Mouse (Mus musculus): ENCODE data around the gene Strip2. TPM values are rescaled to one million over a fixed set of nuclear protein-coding genes. Genes with fewer than 3 reads are reported as not detected.

Gene Strip2
- polyA plus RNA-seq, 1 experiment = 1.7 TPM

GRCm38 (mm10) chr6:29910631-29911030 lies 6.2 kb upstream of the Strip2 start:
- peaks cover 3% of the 10 kb centered on the region; the same call in 1 of the 2 replicates for H3K4me1 ChIP-seq (ENCODE audit: control insufficient read depth, insufficient read depth, insufficient read length, low read length)
- H3K4me3 ChIP-seq (ENCODE audit: insufficient read depth, low read depth, low read length) = no peak overlapping the region
- no peak overlapping the region for H3K27ac ChIP-seq (replicated peaks; ENCODE audit: low read depth, low read length)

GRCm38 (mm10) chr6:29913673-29914072 lies 3.1 kb upstream of the Strip2 start:
- Histone ChIP-seq H3K27ac (replicated peaks; ENCODE audit: low read depth, low read length) (no peak overlapping the region), H3K4me1 (ENCODE audit: control insufficient read depth, insufficient read depth, insufficient read length, low read length) (peaks cover 3% of the 10 kb centered on the region), H3K4me3 (ENCODE audit: insufficient read depth, low read depth, low read length) (no peak overlapping the region)

- Histone ChIP-seq H3K4me3 (ENCODE audit: insufficient read depth, low read depth, low read length) (no peak overlapping the region), H3K4me1 (ENCODE audit: control insufficient read depth, insufficient read depth, insufficient read length, low read length) (peaks cover 3% of the 10 kb centered on the region), H3K27ac (replicated peaks; ENCODE audit: low read depth, low read length) (no peak overlapping the region)
Measured at GRCm38 (mm10) chr6:29914136-29914535, 2.7 kb upstream of the Strip2 start.

- Histone ChIP-seq H3K27ac (replicated peaks; ENCODE audit: low read depth, low read length) (no peak overlapping the region), H3K4me1 (ENCODE audit: control insufficient read depth, insufficient read depth, insufficient read length, low read length) (peaks cover 3% of the 10 kb centered on the region), H3K4me3 (ENCODE audit: insufficient read depth, low read depth, low read length) (no peak overlapping the region)
Measured at GRCm38 (mm10) chr6:29915836-29916235, 976 bp upstream of the Strip2 start.

- Histone ChIP-seq H3K4me3 (ENCODE audit: insufficient read depth, low read depth, low read length) (peak overlapping the region; percentile 75), H3K4me1 (ENCODE audit: control insufficient read depth, insufficient read depth, insufficient read length, low read length) (peaks cover 3% of the 10 kb centered on the region), H3K27ac (replicated peaks; ENCODE audit: low read depth, low read length) (no peak overlapping the region)
Measured at GRCm38 (mm10) chr6:29917383-29917720, 540 bp downstream of the Strip2 start.

GRCm38 (mm10) chr6:29917947-29918346 lies 1.1 kb downstream of the Strip2 start:
- Histone ChIP-seq H3K4me3 (ENCODE audit: insufficient read depth, low read depth, low read length) (no peak overlapping the region), H3K27ac (replicated peaks; ENCODE audit: low read depth, low read length) (no peak overlapping the region), H3K4me1 (ENCODE audit: control insufficient read depth, insufficient read depth, insufficient read length, low read length) (peaks cover 3% of the 10 kb centered on the region)

GRCm38 (mm10) chr6:29923501-29923900 lies 6.7 kb downstream of the Strip2 start:
- Histone ChIP-seq H3K27ac (replicated peaks; ENCODE audit: low read depth, low read length) (no peak overlapping the region), H3K4me1 (ENCODE audit: control insufficient read depth, insufficient read depth, insufficient read length, low read length) (0 out of 2 replicates have a peak, but pooled peaks cover 2% of the 10 kb centered on the region), H3K4me3 (ENCODE audit: insufficient read depth, low read depth, low read length) (no peak overlapping the region)

GRCm38 (mm10) chr6:29925594-29926219 lies 8.9 kb downstream of the Strip2 start:
- H3K4me3 ChIP-seq (ENCODE audit: insufficient read depth, low read depth, low read length) = no peak overlapping the region
- no peak overlapping the region for H3K27ac ChIP-seq (replicated peaks; ENCODE audit: low read depth, low read length)
- H3K4me1 ChIP-seq (ENCODE audit: control insufficient read depth, insufficient read depth, insufficient read length, low read length) = 0 out of 2 replicates have a peak, but pooled peaks cover 2% of the 10 kb centered on the region

- Histone ChIP-seq H3K4me3 (ENCODE audit: insufficient read depth, low read depth, low read length) (no peak overlapping the region), H3K4me1 (ENCODE audit: control insufficient read depth, insufficient read depth, insufficient read length, low read length) (no peaks in the 10 kb centered on the region), H3K27ac (replicated peaks; ENCODE audit: low read depth, low read length) (no peak overlapping the region)
Measured at GRCm38 (mm10) chr6:29930087-29930486, 13.3 kb downstream of the Strip2 start.

GRCm38 (mm10) chr6:29930665-29931064 lies 13.9 kb downstream of the Strip2 start:
- no peak overlapping the region for H3K4me3 ChIP-seq (ENCODE audit: insufficient read depth, low read depth, low read length)
- H3K27ac ChIP-seq (replicated peaks; ENCODE audit: low read depth, low read length) = no peak overlapping the region
- H3K4me1 ChIP-seq (ENCODE audit: control insufficient read depth, insufficient read depth, insufficient read length, low read length) = no peaks in the 10 kb centered on the region

GRCm38 (mm10) chr6:29931181-29931580 lies 14.4 kb downstream of the Strip2 start:
- no peak overlapping the region for H3K27ac ChIP-seq (replicated peaks; ENCODE audit: low read depth, low read length)
- H3K4me1 ChIP-seq (ENCODE audit: control insufficient read depth, insufficient read depth, insufficient read length, low read length) = no peaks in the 10 kb centered on the region
- H3K4me3 ChIP-seq (ENCODE audit: insufficient read depth, low read depth, low read length) = no peak overlapping the region

GRCm38 (mm10) chr6:29935741-29936140 lies 18.9 kb downstream of the Strip2 start:
- Histone ChIP-seq H3K27ac (replicated peaks; ENCODE audit: low read depth, low read length) (no peak overlapping the region), H3K4me1 (ENCODE audit: control insufficient read depth, insufficient read depth, insufficient read length, low read length) (no peaks in the 10 kb centered on the region)

GRCm38 (mm10) chr6:29940428-29940827 lies 23.6 kb downstream of the Strip2 start:
- Histone ChIP-seq H3K4me1 (ENCODE audit: control insufficient read depth, insufficient read depth, insufficient read length, low read length) (no peaks in the 10 kb centered on the region), H3K27ac (replicated peaks; ENCODE audit: low read depth, low read length) (no peak overlapping the region), H3K4me3 (ENCODE audit: insufficient read depth, low read depth, low read length) (no peak overlapping the region)

More at GRCm38 (mm10) chr6:29935741-29936140, 18.9 kb downstream of the Strip2 start:
- no peak overlapping the region for H3K4me3 ChIP-seq (ENCODE audit: insufficient read depth, low read depth, low read length)

GRCm38 (mm10) chr6:29941036-29941435 lies 24.2 kb downstream of the Strip2 start:
- no peak overlapping the region for H3K27ac ChIP-seq (replicated peaks; ENCODE audit: low read depth, low read length)
- H3K4me3 ChIP-seq (ENCODE audit: insufficient read depth, low read depth, low read length) = no peak overlapping the region

GRCm38 (mm10) chr6:29944465-29944864 lies 27.7 kb downstream of the Strip2 start:
- no peak overlapping the region for H3K4me3 ChIP-seq (ENCODE audit: insufficient read depth, low read depth, low read length)
- no peaks in the 10 kb centered on the region for H3K4me1 ChIP-seq (ENCODE audit: control insufficient read depth, insufficient read depth, insufficient read length, low read length)

More at GRCm38 (mm10) chr6:29941036-29941435, 24.2 kb downstream of the Strip2 start:
- H3K4me1 ChIP-seq (ENCODE audit: control insufficient read depth, insufficient read depth, insufficient read length, low read length) = no peaks in the 10 kb centered on the region

GRCm38 (mm10) chr6:29946568-29946967 lies 29.8 kb downstream of the Strip2 start:
- H3K4me3 ChIP-seq (ENCODE audit: insufficient read depth, low read depth, low read length) = no peak overlapping the region

More at GRCm38 (mm10) chr6:29944465-29944864, 27.7 kb downstream of the Strip2 start:
- H3K27ac ChIP-seq (replicated peaks; ENCODE audit: low read depth, low read length) = no peak overlapping the region

More at GRCm38 (mm10) chr6:29946568-29946967, 29.8 kb downstream of the Strip2 start:
- H3K4me1 ChIP-seq (ENCODE audit: control insufficient read depth, insufficient read depth, insufficient read length, low read length) = no peaks in the 10 kb centered on the region
- H3K27ac ChIP-seq (replicated peaks; ENCODE audit: low read depth, low read length) = no peak overlapping the region
